Mouse (Mus musculus) heart, adult 2 months (tissue): Measurements from ENCODE around the gene Cep112. TPM values are rescaled to one million over a fixed set of nuclear protein-coding genes. Genes with fewer than 3 reads are reported as not detected.
A peak's percentile ranks its signal among the peaks of the same experiment; 100 is the strongest.

Experiments used
- DNase-seq, 2 experiments: peaks; one replicate each; pipeline ENCODE4 v3.0.0; 2021
- H3K27ac ChIP-seq: fragments of 200-600 bp; 2 replicates; pipeline ENCODE4 v1.8.1; 2022
- H3K27me3 ChIP-seq: fragments of 200-500 bp; 2 replicates; pipeline ENCODE4 v1.6.1; 2012; ENCODE audit warnings: mild to moderate bottlenecking, low read length, inconsistent platforms, mixed read lengths; ENCODE audit not compliant: control insufficient read depth, insufficient read depth
- H3K36me3 ChIP-seq: fragments of 200-500 bp; 2 replicates; pipeline ENCODE4 v1.6.1; 2012; ENCODE audit warnings: low read length, inconsistent platforms; ENCODE audit not compliant: control insufficient read depth, insufficient read depth
- H3K4me1 ChIP-seq: fragments of 200-500 bp; 2 replicates; pipeline ENCODE4 v1.6.1; 2011; ENCODE audit warnings: low read length; ENCODE audit not compliant: control insufficient read depth, insufficient read depth
- H3K4me3 ChIP-seq: fragments of 200-600 bp; 2 replicates; pipeline ENCODE4 v1.8.1; 2022
- H3K79me2 ChIP-seq: fragments of 200-500 bp; replicated peaks from 2 replicates; pipeline ENCODE4 v1.6.1; 2012; ENCODE audit warnings: mild to moderate bottlenecking, inconsistent platforms, low read length, moderate library complexity, mixed read lengths; ENCODE audit not compliant: control insufficient read depth, insufficient read depth
- H3K9ac ChIP-seq: fragments of 200-500 bp; 2 replicates; pipeline ENCODE4 v1.6.1; 2012; ENCODE audit warnings: low read depth, mild to moderate bottlenecking, control low read depth, inconsistent platforms, low read length, mixed read lengths
- CTCF ChIP-seq: fragments of 200-600 bp; IDR thresholded peaks from 2 replicates; pipeline ENCODE4 v1.8.1; 2022; ENCODE audit warnings: antibody characterized with exemption, mild to moderate bottlenecking, moderate library complexity
- EP300 ChIP-seq: fragments of 200-500 bp; IDR thresholded peaks from 2 replicates; pipeline ENCODE4 v1.6.1; 2011; ENCODE audit warnings: low read depth, low read length, control low read depth; ENCODE audit not compliant: insufficient read depth
- POLR2A ChIP-seq: fragments of 200-500 bp; IDR thresholded peaks from 2 replicates; pipeline ENCODE4 v1.6.1; 2011; ENCODE audit warnings: mild to moderate bottlenecking, low read depth, low read length, control low read depth; ENCODE audit not compliant: insufficient read depth
- WGBS: fragments of 180-500 bp; shearing (Covaris S2); methylation state at CpG from one replicate; pipeline ENCODE4 v1.1.7; 2018; 5-methylcytosine and 5-hydroxymethylcytosine counted together
- intact Hi-C: fragments of 180-260 bp; cut with DNase I; formaldehyde crosslinking; loops from one replicate; pipeline ENCODE4 v1.15.1; 2025
- polyA plus RNA-seq: library from polyadenylated mRNA; depleted of rRNA; stranded (reverse); fragments of >200 nt; gene quantifications from 2 replicates; pipeline ENCODE4 v1.2.3, GENCODE M21; 2012
- total RNA-seq, 2 experiments: library from RNA; stranded (reverse); gene quantifications; 2 replicates each; pipeline ENCODE4 v1.2.3; 2021

Cep112 gene
- total and polyA plus RNA-seq, 3 experiments, result 1.1 to 14.4 (median 10.6) TPM

- H3K79me2 ChIP-seq, result no peaks in the 10 kb centered on the region
- WGBS, result 74% methylated on average over 2 of the region's 2 CpGs
- DNase-seq, result no peak
- H3K4me3 ChIP-seq, result no peak overlapping the region
- no peak overlapping the region for H3K9ac ChIP-seq
- no peak for TF ChIP-seq CTCF
- no peak for TF ChIP-seq EP300
- TF ChIP-seq POLR2A, result no peak
- intact Hi-C loops, result no loop called here
- H3K27me3 ChIP-seq, result no peaks in the 10 kb centered on the region
- no peaks in the 10 kb centered on the region for H3K36me3 ChIP-seq
- H3K4me1 ChIP-seq, result no peaks in the 10 kb centered on the region
- H3K27ac ChIP-seq, result no peak overlapping the region
These were observed 421.0 kb downstream of the Cep112 start for GRCm38 (mm10) chr11:108845971-108846370.

GRCm38 (mm10) chr11:108846479-108846878, 421.5 kb downstream of the Cep112 start:
- TF ChIP-seq POLR2A, result no peak
- TF ChIP-seq CTCF, result no peak
- no peak for TF ChIP-seq EP300
- intact Hi-C loops, result no loop called here

GRCm38 (mm10) chr11:108851771-108852170, 426.8 kb downstream of the Cep112 start:
- no peak for DNase-seq
- intact Hi-C loops, result no loop called here
- Histone ChIP-seq H3K4me1 (no peaks in the 10 kb centered on the region), H3K4me3 (no peak overlapping the region), H3K36me3 (no peaks in the 10 kb centered on the region), H3K79me2 (no peaks in the 10 kb centered on the region), H3K27ac (no peak overlapping the region), H3K9ac (no peak overlapping the region), H3K27me3 (no peaks in the 10 kb centered on the region)
- TF ChIP-seq EP300 (no peak), CTCF (no peak), POLR2A (no peak)
- 95% methylated on average over 1 of the region's 1 CpGs for WGBS

More at GRCm38 (mm10) chr11:108846479-108846878, 421.5 kb downstream of the Cep112 start:
- Histone ChIP-seq H3K4me1 (no peaks in the 10 kb centered on the region), H3K27ac (no peak overlapping the region), H3K27me3 (no peaks in the 10 kb centered on the region), H3K79me2 (no peaks in the 10 kb centered on the region), H3K36me3 (no peaks in the 10 kb centered on the region), H3K4me3 (no peak overlapping the region), H3K9ac (no peak overlapping the region)
- 83% methylated on average over 3 of the region's 3 CpGs for WGBS
- DNase-seq, result peak in 1 of 2 experiments; percentile 7

GRCm38 (mm10) chr11:108857254-108857653, 432.3 kb downstream of the Cep112 start:
- WGBS, result 71% methylated on average over 6 of the region's 6 CpGs
- H3K4me3 ChIP-seq, result no peak overlapping the region
- no peaks in the 10 kb centered on the region for H3K36me3 ChIP-seq
- no peaks in the 10 kb centered on the region for H3K27me3 ChIP-seq
- H3K9ac ChIP-seq, result no peak overlapping the region
- no peak for DNase-seq
- no peaks in the 10 kb centered on the region for H3K4me1 ChIP-seq
- no peaks in the 10 kb centered on the region for H3K79me2 ChIP-seq
- TF ChIP-seq EP300, result no peak
- TF ChIP-seq POLR2A, result no peak
- TF ChIP-seq CTCF, result no peak
- no peak overlapping the region for H3K27ac ChIP-seq
- intact Hi-C loops, result no loop called here

- 71% methylated on average over 7 of the region's 7 CpGs for WGBS
- DNase-seq, result no peak
- Histone ChIP-seq H3K9ac (no peak overlapping the region), H3K36me3 (no peaks in the 10 kb centered on the region), H3K27me3 (no peaks in the 10 kb centered on the region), H3K79me2 (no peaks in the 10 kb centered on the region), H3K4me3 (no peak overlapping the region), H3K4me1 (no peaks in the 10 kb centered on the region), H3K27ac (no peak overlapping the region)
- intact Hi-C loops, result no loop called here
- no peak for TF ChIP-seq CTCF
These were observed 432.8 kb downstream of the Cep112 start for GRCm38 (mm10) chr11:108857678-108858338.

GRCm38 (mm10) chr11:108858339-108858804, 433.4 kb downstream of the Cep112 start:
- no peak for TF ChIP-seq POLR2A
- no peak for TF ChIP-seq EP300
- no peak for TF ChIP-seq CTCF
- no peak overlapping the region for H3K9ac ChIP-seq
- WGBS, result 83% methylated on average over 3 of the region's 3 CpGs
- H3K4me3 ChIP-seq, result no peak overlapping the region
- H3K4me1 ChIP-seq, result no peaks in the 10 kb centered on the region
- H3K27ac ChIP-seq, result no peak overlapping the region
- no peaks in the 10 kb centered on the region for H3K27me3 ChIP-seq
- H3K36me3 ChIP-seq, result no peaks in the 10 kb centered on the region
- intact Hi-C loops, result no loop called here
- DNase-seq, result no peak
- no peaks in the 10 kb centered on the region for H3K79me2 ChIP-seq
